Mouse (Mus musculus): ENCODE data around the gene Kazald1.

DNA sequence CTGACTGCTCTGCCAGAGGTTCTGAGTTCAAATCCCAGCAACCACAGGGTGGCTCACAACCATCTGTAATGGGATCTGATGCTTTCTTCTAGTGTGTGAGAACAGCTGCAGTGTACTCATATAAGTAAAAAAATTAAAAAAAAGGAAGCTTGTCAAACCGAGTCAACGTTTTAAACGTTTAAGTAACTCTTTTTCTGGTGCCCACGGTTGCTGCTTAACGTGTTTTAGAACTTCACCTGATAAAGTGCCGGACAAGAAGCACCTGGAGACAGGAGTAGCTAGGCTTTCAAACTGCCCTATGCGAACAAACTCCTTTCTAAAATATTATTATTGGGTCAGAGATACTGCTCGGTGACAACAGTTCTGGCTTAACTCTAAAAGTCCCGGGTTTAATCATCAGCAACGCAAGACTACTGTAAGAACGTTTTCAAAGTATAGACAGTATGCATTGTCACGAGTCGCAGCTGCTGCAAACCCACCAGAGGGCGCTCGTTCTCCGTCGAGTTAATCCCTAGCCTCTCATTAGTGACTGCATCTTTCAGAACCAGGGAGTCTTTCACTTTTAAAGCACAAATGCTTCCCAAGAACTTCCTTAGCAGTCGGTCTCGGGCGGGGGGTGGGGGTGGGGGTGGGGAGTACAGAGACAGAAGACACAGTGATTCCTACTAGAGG lies 1.0 kb upstream of the Kazald1 start:
- TF ChIP-seq POLR2A (IDR thresholded peaks at IDR 0.05; ENCODE audit: insufficient read depth, low read length) (no peak), CTCF (IDR thresholded peaks at IDR 0.05; ENCODE audit: low read depth, low read length) (peak; percentile 91), EP300 (IDR thresholded peaks at IDR 0.05; ENCODE audit: insufficient read depth, low read depth, low read length) (no peak)
